Mouse (Mus musculus): ENCODE measurements at regions not wholly inside any gene's neighbourhood (a gene's known extent, or its start where the extent isn't known, plus 50 kb on each side); places are given as distances from the start of the nearest gene placed in this dataset.
A peak's percentile ranks its signal among the peaks of the same experiment; 100 is the strongest.

GRCm38 (mm10) chr8:101815121-101815520 lies 970.3 kb downstream of the Cdh11 start:
- TF ChIP-seq GATA1 (IDR thresholded peaks at IDR 0.05; ENCODE audit: low read length) (no peak), TAL1 (IDR thresholded peaks at IDR 0.05; ENCODE audit: low read length) (no peak)
- Histone ChIP-seq H3K9me3 (ENCODE audit: control insufficient read depth, low read length) (no peaks in the 10 kb centered on the region; the same call in 1 of the 2 replicates), H3K36me3 (ENCODE audit: control insufficient read depth) (no peaks in the 10 kb centered on the region), H3K27me3 (ENCODE audit: control insufficient read depth) (no peaks in the 10 kb centered on the region), H3K4me1 (ENCODE audit: control insufficient read depth) (no peaks in the 10 kb centered on the region), H3K4me3 (replicated peaks) (no peak overlapping the region)

GRCm38 (mm10) chr8:101803561-101803960 lies 981.9 kb downstream of the Cdh11 start:
- no peaks in the 10 kb centered on the region for H3K9me3 ChIP-seq (ENCODE audit: control insufficient read depth, low read length)
- TF ChIP-seq TAL1 (IDR thresholded peaks at IDR 0.05; ENCODE audit: low read length) (no peak), GATA1 (IDR thresholded peaks at IDR 0.05; ENCODE audit: low read length) (no peak)
- no peaks in the 10 kb centered on the region for H3K36me3 ChIP-seq (ENCODE audit: control insufficient read depth)
- H3K27me3 ChIP-seq (ENCODE audit: control insufficient read depth) = no peaks in the 10 kb centered on the region
- H3K4me1 ChIP-seq (ENCODE audit: control insufficient read depth) = peaks cover 5% of the 10 kb centered on the region; the same call in 1 of the 2 replicates
- no peak overlapping the region for H3K4me3 ChIP-seq (replicated peaks)

DNA sequence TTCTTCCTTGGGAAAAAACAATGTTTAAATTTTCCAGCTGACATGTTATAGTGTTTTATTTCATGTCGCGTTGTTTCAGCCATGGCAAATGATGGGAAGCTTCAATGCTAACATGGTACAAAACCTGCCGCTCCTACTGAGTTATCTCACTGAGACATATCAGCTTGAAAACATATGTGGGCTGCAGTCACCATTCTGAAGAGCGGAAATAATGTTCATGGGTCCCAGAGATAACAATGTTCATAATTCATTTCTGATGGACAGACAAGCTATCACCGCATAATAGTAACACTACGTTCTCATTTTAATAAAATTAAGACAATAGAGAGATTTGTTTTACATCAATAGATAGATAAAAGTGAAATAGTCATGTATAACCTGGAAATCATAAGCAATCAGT lies 983.3 kb downstream of the Cdh11 start:
- no peaks in the 10 kb centered on the region for H3K27me3 ChIP-seq (ENCODE audit: control insufficient read depth)
- TF ChIP-seq GATA1 (IDR thresholded peaks at IDR 0.05; ENCODE audit: low read length) (0 out of 2 replicates have a peak, but pooled peaks have one; percentile 14), TAL1 (IDR thresholded peaks at IDR 0.05; ENCODE audit: low read length) (peak; percentile 40; the same call in 1 of the 3 replicates)
- H3K4me1 ChIP-seq (ENCODE audit: control insufficient read depth) = peaks cover 5% of the 10 kb centered on the region; the same call in 1 of the 2 replicates
- no peaks in the 10 kb centered on the region for H3K9me3 ChIP-seq (ENCODE audit: control insufficient read depth, low read length)
- no peak overlapping the region for H3K4me3 ChIP-seq (replicated peaks)
- H3K36me3 ChIP-seq (ENCODE audit: control insufficient read depth) = no peaks in the 10 kb centered on the region

- no peaks in the 10 kb centered on the region for H3K9me3 ChIP-seq (ENCODE audit: control insufficient read depth, low read length)
- H3K27me3 ChIP-seq (ENCODE audit: control insufficient read depth) = no peaks in the 10 kb centered on the region
- H3K36me3 ChIP-seq (ENCODE audit: control insufficient read depth) = no peaks in the 10 kb centered on the region
- H3K4me1 ChIP-seq (ENCODE audit: control insufficient read depth) = no peaks in the 10 kb centered on the region
- TF ChIP-seq GATA1 (IDR thresholded peaks at IDR 0.05; ENCODE audit: low read length) (no peak), TAL1 (IDR thresholded peaks at IDR 0.05; ENCODE audit: low read length) (no peak)
- H3K4me3 ChIP-seq (replicated peaks) = no peak overlapping the region
These were observed 994.7 kb downstream of the Cdh11 start for GRCm38 (mm10) chr8:101790785-101791184.

- no peaks in the 10 kb centered on the region for H3K9me3 ChIP-seq (ENCODE audit: control insufficient read depth, low read length)
- H3K27me3 ChIP-seq (ENCODE audit: control insufficient read depth) = no peaks in the 10 kb centered on the region
- no peak for TF ChIP-seq GATA1 (IDR thresholded peaks at IDR 0.05; ENCODE audit: low read length)
- no peak for TF ChIP-seq TAL1 (IDR thresholded peaks at IDR 0.05; ENCODE audit: low read length)
- H3K4me3 ChIP-seq (replicated peaks) = no peak overlapping the region
- no peaks in the 10 kb centered on the region for H3K4me1 ChIP-seq (ENCODE audit: control insufficient read depth)
- no peaks in the 10 kb centered on the region for H3K36me3 ChIP-seq (ENCODE audit: control insufficient read depth)
These were observed 998.6 kb downstream of the Cdh11 start for GRCm38 (mm10) chr8:101786876-101787275.

DNA sequence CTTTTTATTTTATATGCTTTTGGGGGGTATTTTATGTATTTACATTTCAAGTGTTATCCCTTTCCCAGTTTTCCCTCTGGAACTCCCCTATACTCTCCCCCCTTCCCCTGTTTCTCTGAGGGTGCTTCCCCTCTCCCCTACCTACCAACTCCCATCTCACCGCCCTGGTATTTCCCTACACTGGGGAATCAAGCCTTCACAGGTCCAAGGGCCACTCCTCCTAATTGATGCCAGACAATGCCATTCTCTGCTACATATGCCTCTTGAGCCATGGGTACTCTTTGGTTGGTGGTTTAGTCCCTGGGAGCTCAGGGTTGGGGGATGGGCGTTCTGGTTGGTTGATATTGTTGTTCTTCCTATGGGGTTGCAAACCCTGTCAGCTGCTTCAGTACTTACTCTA lies 1002.9 kb downstream of the Cdh11 start:
- H3K4me3 ChIP-seq (replicated peaks) = no peak overlapping the region
- H3K9me3 ChIP-seq (ENCODE audit: control insufficient read depth, low read length) = no peaks in the 10 kb centered on the region
- no peaks in the 10 kb centered on the region for H3K36me3 ChIP-seq (ENCODE audit: control insufficient read depth)
- no peaks in the 10 kb centered on the region for H3K27me3 ChIP-seq (ENCODE audit: control insufficient read depth)
- no peaks in the 10 kb centered on the region for H3K4me1 ChIP-seq (ENCODE audit: control insufficient read depth)
- TF ChIP-seq GATA1 (IDR thresholded peaks at IDR 0.05; ENCODE audit: low read length) (no peak), TAL1 (IDR thresholded peaks at IDR 0.05; ENCODE audit: low read length) (no peak)

GRCm38 (mm10) chr8:101781942-101782341 lies 1003.5 kb downstream of the Cdh11 start:
- Histone ChIP-seq H3K4me3 (replicated peaks) (no peak overlapping the region), H3K27me3 (ENCODE audit: control insufficient read depth) (no peaks in the 10 kb centered on the region), H3K36me3 (ENCODE audit: control insufficient read depth) (no peaks in the 10 kb centered on the region), H3K4me1 (ENCODE audit: control insufficient read depth) (no peaks in the 10 kb centered on the region), H3K9me3 (ENCODE audit: control insufficient read depth, low read length) (no peaks in the 10 kb centered on the region)
- TF ChIP-seq TAL1 (IDR thresholded peaks at IDR 0.05; ENCODE audit: low read length) (no peak), GATA1 (IDR thresholded peaks at IDR 0.05; ENCODE audit: low read length) (no peak)

DNA sequence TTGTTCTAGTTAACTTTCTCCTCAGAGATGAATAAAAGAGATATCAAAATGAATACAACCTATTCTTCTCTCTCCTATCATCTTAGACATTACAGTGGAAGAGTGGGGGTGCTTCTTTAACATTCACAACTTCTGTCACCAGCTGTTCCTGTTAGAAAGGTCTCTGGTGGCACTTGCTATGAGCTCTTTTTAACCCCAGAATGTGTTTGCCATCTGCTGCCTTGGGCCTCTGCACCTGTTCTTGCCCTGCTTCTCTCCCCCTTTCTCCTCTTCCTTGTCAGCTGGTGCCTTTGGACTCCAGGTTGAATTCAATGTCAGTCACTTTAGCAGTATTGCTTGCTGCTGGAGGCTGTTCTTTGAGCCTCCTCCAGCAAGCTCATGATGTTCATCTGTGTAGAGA lies 1005.5 kb downstream of the Cdh11 start:
- no peaks in the 10 kb centered on the region for H3K4me1 ChIP-seq (ENCODE audit: control insufficient read depth)
- H3K9me3 ChIP-seq (ENCODE audit: control insufficient read depth, low read length) = no peaks in the 10 kb centered on the region
- TF ChIP-seq TAL1 (IDR thresholded peaks at IDR 0.05; ENCODE audit: low read length) (no peak), GATA1 (IDR thresholded peaks at IDR 0.05; ENCODE audit: low read length) (no peak)
- H3K27me3 ChIP-seq (ENCODE audit: control insufficient read depth) = no peaks in the 10 kb centered on the region
- H3K36me3 ChIP-seq (ENCODE audit: control insufficient read depth) = no peaks in the 10 kb centered on the region
- H3K4me3 ChIP-seq (replicated peaks) = no peak overlapping the region

DNA sequence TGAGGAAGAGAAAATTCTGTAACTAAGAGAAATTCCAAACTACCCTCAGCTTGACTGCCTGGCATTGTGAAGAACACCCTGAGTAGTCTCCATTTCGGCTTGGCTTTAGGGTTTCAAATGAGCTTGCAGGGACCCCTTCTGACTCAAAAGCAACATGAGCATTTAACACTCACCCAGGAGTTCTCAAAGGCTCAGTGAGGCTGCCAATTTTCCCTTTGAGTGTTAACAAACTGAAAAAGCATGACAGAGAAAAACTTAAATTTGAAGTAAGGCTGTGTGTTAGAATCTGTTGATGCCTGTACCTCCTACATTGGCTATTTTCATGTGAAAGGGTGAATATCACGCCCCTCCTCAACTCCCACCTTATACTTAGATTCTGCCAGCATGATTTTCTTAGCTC lies 1017.9 kb downstream of the Cdh11 start:
- TF ChIP-seq GATA1 (IDR thresholded peaks at IDR 0.05; ENCODE audit: low read length) = no peak
- TF ChIP-seq TAL1 (IDR thresholded peaks at IDR 0.05; ENCODE audit: low read length) = no peak
- Histone ChIP-seq H3K4me1 (ENCODE audit: control insufficient read depth) (no peaks in the 10 kb centered on the region), H3K36me3 (ENCODE audit: control insufficient read depth) (no peaks in the 10 kb centered on the region), H3K27me3 (ENCODE audit: control insufficient read depth) (no peaks in the 10 kb centered on the region), H3K9me3 (ENCODE audit: control insufficient read depth, low read length) (no peaks in the 10 kb centered on the region), H3K4me3 (replicated peaks) (no peak overlapping the region)

Data from erythroblast, embryonic 14.5 days (primary cell).